Mouse (Mus musculus): ENCODE data around the gene Mical1. TPM values are rescaled to one million over a fixed set of nuclear protein-coding genes. Genes with fewer than 3 reads are reported as not detected.

Gene Mical1
- total RNA-seq, 4 experiments from 2014 or later = 2.2 to 4.0 (median 3.5) TPM

DNA sequence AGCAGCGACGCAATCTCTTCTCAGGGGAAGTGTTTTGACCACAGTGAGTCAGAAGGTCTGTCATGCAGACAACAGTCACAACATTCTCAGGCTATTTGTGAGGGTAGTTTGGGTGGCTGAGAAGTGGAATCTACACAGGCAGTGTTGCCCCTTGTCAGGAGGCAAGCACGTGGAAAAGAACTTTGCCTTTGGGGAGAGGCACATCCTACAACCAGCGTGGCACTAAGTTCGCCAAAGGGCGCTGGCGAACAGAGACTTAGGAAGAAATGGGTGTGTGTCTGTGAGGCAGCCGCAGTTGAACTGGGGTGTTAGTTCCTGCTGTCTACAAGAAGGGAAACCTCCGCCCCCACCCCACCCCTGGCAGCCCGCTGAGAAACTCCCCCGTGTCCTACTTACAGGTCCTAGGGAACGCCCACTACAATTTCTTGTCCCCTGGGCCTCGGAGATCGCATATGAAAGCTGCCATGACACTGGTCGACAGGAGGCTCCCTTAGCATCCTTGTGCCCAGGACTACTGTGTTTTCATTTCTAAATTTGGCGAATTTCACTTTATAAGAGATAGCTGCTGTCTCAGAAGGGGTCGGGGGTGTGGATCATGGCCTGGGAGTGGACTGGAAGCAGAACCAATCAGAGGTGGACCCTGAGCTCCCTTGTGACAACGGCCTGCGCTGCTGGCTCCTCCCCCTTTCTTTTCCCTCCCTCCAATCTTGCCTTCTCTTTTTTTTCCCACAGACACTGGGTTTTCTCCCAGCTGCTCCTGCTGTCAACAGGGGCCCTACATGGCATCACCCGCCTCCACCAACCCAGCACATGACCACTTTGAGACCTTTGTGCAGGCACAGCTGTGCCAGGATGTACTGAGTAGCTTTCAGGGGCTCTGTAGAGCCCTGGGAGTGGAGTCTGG, 1.4 kb downstream of the Mical1 start:
- DNase-seq (ENCODE audit: low spot score in 2 of 2) = peak; percentile 65 to 73

GRCm38 (mm10) chr10:41479961-41480360, 3.8 kb downstream of the Mical1 start:
- DNase-seq (ENCODE audit: low spot score in 2 of 2) = no peak

GRCm38 (mm10) chr10:41480938-41481880, 5.1 kb downstream of the Mical1 start:
- DNase-seq (ENCODE audit: low spot score in 2 of 2) = no peak

DNA sequence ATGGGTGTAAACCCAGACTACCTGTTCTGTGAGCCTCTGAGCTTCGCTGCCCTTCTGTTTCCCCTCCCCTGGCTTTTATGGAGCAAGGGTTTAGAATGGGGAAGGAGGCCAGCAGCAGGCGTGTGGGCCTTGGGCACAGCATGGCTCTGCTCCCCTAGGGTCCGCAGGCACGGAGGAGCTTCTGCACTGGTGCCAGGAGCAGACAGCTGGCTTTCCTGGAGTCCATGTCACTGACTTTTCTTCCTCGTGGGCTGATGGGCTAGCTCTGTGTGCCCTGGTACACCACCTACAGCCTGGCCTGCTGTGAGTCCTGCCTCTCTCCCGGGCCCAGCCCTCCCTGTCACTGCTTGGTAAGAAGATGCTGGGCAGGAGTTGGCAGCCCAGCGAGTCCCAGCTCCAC, 6.3 kb downstream of the Mical1 start:
- DNase-seq (ENCODE audit: low spot score in 2 of 2) = no peak

DNA sequence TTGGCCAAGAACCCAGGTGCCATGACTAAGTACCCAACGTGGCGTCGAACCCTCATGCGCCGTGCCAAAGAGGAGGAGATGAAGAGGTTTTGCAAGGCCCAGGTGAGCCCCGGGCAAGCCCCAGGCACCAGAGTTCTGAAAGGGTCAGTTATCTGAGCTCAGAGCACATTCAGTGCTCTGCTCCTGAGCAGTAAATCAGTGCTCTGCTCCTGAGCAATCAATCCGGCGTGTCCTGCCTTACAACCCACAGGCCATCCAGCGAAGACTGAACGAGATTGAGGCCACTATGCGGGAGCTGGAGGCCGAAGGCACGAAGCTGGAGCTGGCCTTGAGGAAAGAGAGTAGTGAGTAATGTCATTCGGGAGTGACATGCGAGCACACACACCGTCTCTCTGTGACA, 9.7 kb downstream of the Mical1 start:
- no peak for DNase-seq (ENCODE audit: low spot score in 2 of 2)

- no peak for DNase-seq (ENCODE audit: low spot score in 2 of 2)
These were observed 10.5 kb downstream of the Mical1 start for GRCm38 (mm10) chr10:41486506-41487170.

DNA sequence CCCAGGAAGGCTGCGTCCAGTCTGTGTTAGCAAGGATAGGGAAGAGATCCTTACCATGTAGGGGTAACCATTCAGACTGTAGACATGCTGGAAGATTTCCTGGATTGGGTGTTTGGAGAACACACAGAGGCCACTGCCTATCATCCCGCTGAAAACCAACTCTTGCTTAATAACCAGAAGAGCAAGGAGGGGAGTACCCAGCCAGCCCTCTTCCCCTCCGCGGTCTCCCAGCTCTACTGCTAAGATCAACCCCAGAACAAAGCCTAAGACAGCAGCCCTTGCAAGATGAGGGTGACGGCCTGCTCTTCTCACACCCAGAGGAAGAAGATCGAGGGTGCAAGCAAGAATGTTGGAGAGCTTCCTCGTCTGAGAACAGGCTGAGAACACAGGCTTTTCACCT, 12.8 kb downstream of the Mical1 start:
- DNase-seq (ENCODE audit: low spot score in 2 of 2) = no peak

GRCm38 (mm10) chr10:41489294-41489693, 13.2 kb downstream of the Mical1 start:
- no peak for DNase-seq (ENCODE audit: low spot score in 2 of 2)

DNA sequence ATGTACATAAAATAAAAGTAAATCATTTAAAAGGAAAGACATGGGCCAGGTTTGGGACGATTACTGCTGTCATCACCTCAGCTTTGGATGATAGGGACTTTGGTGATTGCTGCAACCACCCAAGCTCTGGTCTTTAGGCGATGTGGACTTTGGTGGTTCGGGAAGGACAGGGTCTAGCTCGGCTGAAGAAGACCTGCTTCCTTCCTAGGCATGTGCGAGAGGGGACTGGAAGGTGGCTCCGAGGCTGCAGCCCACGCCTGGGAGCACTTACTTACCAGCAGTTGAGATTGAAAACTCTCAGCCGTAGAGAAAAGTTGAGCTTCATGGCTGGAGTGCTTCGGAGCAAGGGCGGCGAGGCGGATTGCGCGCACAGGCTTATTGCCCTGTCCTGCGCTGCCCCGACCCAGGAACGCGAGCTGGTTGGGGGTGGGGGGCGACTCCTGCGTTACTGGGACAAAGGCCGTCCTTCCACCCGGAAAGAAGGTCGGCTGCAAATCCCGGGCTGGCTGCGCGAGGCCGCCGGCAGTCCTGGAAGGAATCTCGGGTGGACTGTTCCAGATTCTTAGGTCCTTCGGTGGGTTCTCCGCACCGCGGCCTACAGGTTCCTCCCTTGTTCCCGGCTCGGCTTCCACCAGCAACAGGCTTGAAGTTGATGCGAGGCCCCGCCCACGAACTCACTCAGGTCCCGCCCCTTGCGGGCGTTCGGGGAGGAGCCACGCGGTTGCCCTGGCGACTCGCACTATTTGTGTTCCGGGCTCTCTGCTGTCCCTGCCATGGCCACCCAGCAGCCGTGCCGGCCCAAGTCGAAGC, 13.8 kb downstream of the Mical1 start, which contains the start of the genes Smpd2 and Ppil6:
Gene Smpd2, minus strand, starts transcription at position 662 of the 810 bp plus-strand sequence.
Gene Ppil6, plus strand, starts transcription at position 732 of the 810 bp plus-strand sequence.
- peak; percentile 94 for DNase-seq (ENCODE audit: low spot score in 2 of 2)

- no peak for DNase-seq (ENCODE audit: low spot score in 2 of 2)
These were observed 14.4 kb downstream of the Mical1 start for GRCm38 (mm10) chr10:41490518-41490873.

DNA sequence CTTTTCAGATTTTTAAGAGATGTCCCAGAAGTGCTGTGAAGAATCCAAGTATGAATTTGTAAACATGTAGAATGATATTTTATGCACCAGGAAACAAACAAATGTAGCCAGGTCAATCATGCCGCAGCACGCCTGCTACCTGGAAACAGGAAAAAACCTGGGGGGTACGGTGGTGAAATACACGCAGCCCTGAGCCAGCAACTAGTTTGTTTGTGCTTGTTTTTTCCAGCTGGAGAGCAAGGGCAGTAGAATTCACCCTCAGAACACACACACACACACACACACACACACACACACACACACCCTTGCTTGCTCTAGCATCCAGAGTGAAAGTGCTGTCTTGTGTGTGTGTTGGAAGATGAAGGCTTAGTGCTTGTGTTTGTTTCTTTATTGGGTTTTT, 15.0 kb downstream of the Mical1 start:
- no peak for DNase-seq (ENCODE audit: low spot score in 2 of 2)

DNA sequence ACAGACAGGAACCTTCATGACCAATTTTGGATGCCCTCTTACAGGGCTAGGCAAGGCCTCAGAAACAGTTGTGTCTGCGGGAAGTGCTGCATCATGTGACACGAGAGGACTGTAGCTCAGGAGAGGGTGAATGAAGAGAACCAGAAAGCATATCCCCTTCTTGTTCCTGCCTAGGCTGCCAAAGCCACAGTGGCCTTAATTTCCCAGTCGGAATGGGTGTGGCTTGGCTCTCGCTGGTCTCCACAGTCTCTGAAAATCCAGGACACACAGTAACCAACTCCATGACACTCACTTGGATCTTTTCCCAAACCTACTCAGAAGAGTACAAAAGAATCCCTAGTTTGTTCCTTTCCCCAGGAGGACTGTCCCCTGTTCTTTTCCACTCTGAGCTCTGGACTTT, 24.8 kb downstream of the Mical1 start:
- peak; percentile 38 to 52 for DNase-seq (ENCODE audit: low spot score in 2 of 2)

DNA sequence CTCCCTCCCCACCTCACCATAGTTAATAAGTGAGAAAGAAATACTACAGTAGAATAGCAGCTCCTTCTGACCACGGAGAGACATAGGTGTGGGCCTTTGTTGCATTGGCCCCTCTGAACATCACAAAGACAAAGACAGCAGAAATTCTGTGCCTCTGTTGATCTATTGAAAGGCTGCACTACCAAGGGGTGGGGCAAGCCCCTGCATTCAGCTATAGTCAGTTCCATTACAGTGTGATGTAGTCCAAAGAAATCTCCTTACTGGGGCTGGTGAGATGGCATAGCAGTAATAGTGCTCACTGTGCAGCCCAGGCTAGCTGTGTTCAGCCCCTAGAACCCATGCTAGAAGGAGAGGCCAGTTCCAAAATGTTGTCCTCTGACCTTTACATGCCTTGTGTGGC, 28.9 kb downstream of the Mical1 start:
- no peak for DNase-seq (ENCODE audit: low spot score in 2 of 2)

- peak; percentile 27 to 40 for DNase-seq (ENCODE audit: low spot score in 2 of 2)
These were observed 29.3 kb downstream of the Mical1 start for GRCm38 (mm10) chr10:41505446-41505845.

GRCm38 (mm10) chr10:41509160-41509559, 33.0 kb downstream of the Mical1 start:
- DNase-seq (ENCODE audit: low spot score in 2 of 2) = no peak

- no peak for DNase-seq (ENCODE audit: low spot score in 2 of 2)
These were observed 38.2 kb downstream of the Mical1 start for GRCm38 (mm10) chr10:41514301-41514700.

DNA sequence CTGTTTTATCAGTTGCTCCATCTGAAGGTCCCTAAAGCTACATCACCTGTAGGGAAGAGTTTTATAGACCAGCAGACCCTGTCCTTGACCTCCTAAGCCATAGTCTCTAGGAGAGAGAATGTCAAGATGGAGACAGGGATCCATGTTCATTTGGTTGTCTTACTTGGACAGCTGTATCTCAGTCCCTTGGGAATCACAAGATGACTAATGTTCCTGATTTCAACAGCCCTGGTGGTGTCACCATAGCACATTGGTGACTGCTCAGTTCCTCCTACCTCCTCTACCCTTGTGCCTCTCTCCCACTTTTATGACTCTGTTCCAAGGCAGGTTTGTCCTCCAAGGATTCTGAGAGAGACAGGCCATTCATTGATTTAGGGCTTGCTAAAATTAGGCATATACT, 38.8 kb downstream of the Mical1 start:
- DNase-seq (ENCODE audit: low spot score in 2 of 2) = no peak

GRCm38 (mm10) chr10:41518508-41518980, 42.4 kb downstream of the Mical1 start:
- peak; percentile 59 to 73 for DNase-seq (ENCODE audit: low spot score in 2 of 2)

DNA sequence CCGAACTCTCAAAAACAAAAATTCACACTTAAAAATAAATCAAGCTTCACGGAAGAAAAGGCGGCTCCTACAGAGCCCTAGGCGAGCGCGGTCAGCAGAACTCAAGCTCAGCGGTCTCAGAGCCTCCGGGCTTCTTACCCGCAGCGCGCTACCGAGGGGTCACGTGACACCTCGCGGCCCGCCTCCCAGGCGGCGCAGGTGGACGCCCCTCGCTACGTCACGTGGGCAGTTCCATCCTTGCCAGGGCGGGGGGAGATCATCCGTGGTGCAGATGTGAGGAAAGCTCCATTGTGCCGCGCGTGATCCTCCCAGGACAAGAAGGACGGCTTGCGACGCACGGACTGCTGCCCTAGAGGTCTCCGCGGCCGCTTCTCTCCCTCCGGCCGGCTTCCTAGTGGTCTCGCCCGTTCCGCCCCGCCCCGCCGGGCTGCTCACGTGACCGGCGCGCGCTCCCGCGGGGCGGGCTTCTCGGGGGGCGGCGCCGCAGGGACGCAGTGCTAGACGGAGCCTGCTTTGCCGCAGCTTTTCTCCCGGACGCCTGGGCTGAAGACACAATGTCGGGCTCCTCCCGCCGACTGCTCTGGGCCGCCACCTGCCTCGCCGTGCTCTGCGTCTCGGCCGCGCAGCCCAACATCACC, 43.0 kb downstream of the Mical1 start, which contains the start of gene Cd164:
Gene Cd164, plus strand, starts transcription at position 434 of the 638 bp plus-strand sequence.
- peak; percentile 81 to 87 for DNase-seq (ENCODE audit: low spot score in 2 of 2)

All from gastrocnemius, adult 8-10 months (tissue).